Mouse (Mus musculus): ENCODE data around the gene Kcnh5.

Kcnh5 gene

GRCm38 (mm10) chr12:74966266-74966665 lies 210.9 kb downstream of the Kcnh5 start:
- ATAC-seq (ENCODE audit: insufficient number of reproducible peaks, low FRiP score, low TSS enrichment) = no peak

GRCm38 (mm10) chr12:74952661-74953060 lies 224.5 kb downstream of the Kcnh5 start:
- ATAC-seq (ENCODE audit: insufficient number of reproducible peaks, low FRiP score, low TSS enrichment) = no peak

- ATAC-seq (ENCODE audit: insufficient number of reproducible peaks, low FRiP score, low TSS enrichment) = no peak
These were observed 225.7 kb downstream of the Kcnh5 start for GRCm38 (mm10) chr12:74951124-74952115.

- ATAC-seq (ENCODE audit: insufficient number of reproducible peaks, low FRiP score, low TSS enrichment) = no peak
These were observed 275.8 kb downstream of the Kcnh5 start for GRCm38 (mm10) chr12:74901331-74901730.

- no peak for ATAC-seq (ENCODE audit: insufficient number of reproducible peaks, low FRiP score, low TSS enrichment)
These were observed 276.4 kb downstream of the Kcnh5 start for GRCm38 (mm10) chr12:74900777-74901176.

- ATAC-seq (ENCODE audit: insufficient number of reproducible peaks, low FRiP score, low TSS enrichment) = no peak
These were observed 278.1 kb downstream of the Kcnh5 start for GRCm38 (mm10) chr12:74899055-74899454.

- ATAC-seq (ENCODE audit: insufficient number of reproducible peaks, low FRiP score, low TSS enrichment) = no peak
These were observed 278.9 kb downstream of the Kcnh5 start for GRCm38 (mm10) chr12:74898211-74898610.

GRCm38 (mm10) chr12:74894870-74895423 lies 282.2 kb downstream of the Kcnh5 start:
- ATAC-seq (ENCODE audit: insufficient number of reproducible peaks, low FRiP score, low TSS enrichment) = no peak

- ATAC-seq (ENCODE audit: insufficient number of reproducible peaks, low FRiP score, low TSS enrichment) = no peak
These were observed 287.7 kb downstream of the Kcnh5 start for GRCm38 (mm10) chr12:74889419-74889818.

- ATAC-seq (ENCODE audit: insufficient number of reproducible peaks, low FRiP score, low TSS enrichment) = no peak
These were observed 290.1 kb downstream of the Kcnh5 start for GRCm38 (mm10) chr12:74887064-74887463.

- ATAC-seq (ENCODE audit: insufficient number of reproducible peaks, low FRiP score, low TSS enrichment) = no peak
These were observed 295.8 kb downstream of the Kcnh5 start for GRCm38 (mm10) chr12:74881344-74881743.

- ATAC-seq (ENCODE audit: insufficient number of reproducible peaks, low FRiP score, low TSS enrichment) = no peak
These were observed 321.5 kb downstream of the Kcnh5 start for GRCm38 (mm10) chr12:74855666-74856065.

- no peak for ATAC-seq (ENCODE audit: insufficient number of reproducible peaks, low FRiP score, low TSS enrichment)
These were observed 322.9 kb downstream of the Kcnh5 start for GRCm38 (mm10) chr12:74854263-74854662.

- no peak for ATAC-seq (ENCODE audit: insufficient number of reproducible peaks, low FRiP score, low TSS enrichment)
These were observed 326.8 kb downstream of the Kcnh5 start for GRCm38 (mm10) chr12:74850323-74850722.

- no peak for ATAC-seq (ENCODE audit: insufficient number of reproducible peaks, low FRiP score, low TSS enrichment)
These were observed 327.2 kb downstream of the Kcnh5 start for GRCm38 (mm10) chr12:74849912-74850311.

- no peak for ATAC-seq (ENCODE audit: insufficient number of reproducible peaks, low FRiP score, low TSS enrichment)
These were observed 328.4 kb downstream of the Kcnh5 start for GRCm38 (mm10) chr12:74848611-74849347.
